Mouse (Mus musculus) forebrain, embryonic 16.5 days (tissue): ENCODE measurements around the gene Fgfrl1. TPM values are rescaled to one million over a fixed set of nuclear protein-coding genes. Genes with fewer than 3 reads are reported as not detected.
A peak's percentile ranks its signal among the peaks of the same experiment; 100 is the strongest.

Experiments
- ATAC-seq: fragments of 200-750 bp; cut with Nextera tagmentation; 2 replicates; pipeline ENCODE4 v1.8.0; 2017; ENCODE audit warnings: mild to moderate bottlenecking, moderate library complexity
- H3K27ac ChIP-seq: fragments of 300-500 bp; sonication (generic); 2 replicates; pipeline ENCODE4 v1.5.1; 2014; ENCODE audit warnings: low read length, control low read depth
- H3K27me3 ChIP-seq: fragments of 300-500 bp; sonication (generic); replicated peaks from 2 replicates; pipeline ENCODE4 v1.6.1; 2014; ENCODE audit warnings: low read length; ENCODE audit not compliant: control insufficient read depth, insufficient read depth
- H3K36me3 ChIP-seq: fragments of 300-500 bp; sonication (generic); 2 replicates; pipeline ENCODE4 v1.6.1; 2014; ENCODE audit not compliant: control insufficient read depth, insufficient read depth
- H3K4me1 ChIP-seq: fragments of 300-500 bp; sonication (generic); replicated peaks from 2 replicates; pipeline ENCODE4 v1.6.1; 2014; ENCODE audit warnings: low read length; ENCODE audit not compliant: control insufficient read depth, insufficient read depth
- H3K4me2 ChIP-seq: fragments of 300-500 bp; sonication (generic); 2 replicates; pipeline ENCODE4 v1.6.1; 2014; ENCODE audit warnings: mild to moderate bottlenecking, low read length, control low read depth
- H3K4me3 ChIP-seq: fragments of 300-500 bp; sonication (generic); replicated peaks from 2 replicates; pipeline ENCODE4 v1.5.1; 2014; ENCODE audit warnings: mild to moderate bottlenecking, low read length, control low read depth
- H3K9ac ChIP-seq: fragments of 300-500 bp; sonication (generic); replicated peaks from 2 replicates; pipeline ENCODE4 v1.6.1; 2014; ENCODE audit warnings: low read depth, low read length, control low read depth
- H3K9me3 ChIP-seq: fragments of 300-500 bp; sonication (generic); 2 replicates; pipeline ENCODE4 v1.6.1; 2016; ENCODE audit warnings: low read length; ENCODE audit not compliant: control insufficient read depth
- WGBS: fragments of 180-500 bp; shearing (Covaris S2); extraction: QIAGEN DNeasy Blood & Tissue Kit; methylation state at CpG from one replicate; pipeline ENCODE4 v1.1.7; 2014; 5-methylcytosine and 5-hydroxymethylcytosine counted together
- polyA plus RNA-seq: library from polyadenylated mRNA; unstranded; fragments of >200 nt; fragmentation: Nextera tagmentation; extraction: Ambion mirVana; gene quantifications from 2 replicates; pipeline ENCODE4 v1.2.1, GENCODE M21; 2015

Fgfrl1 gene
- polyA plus RNA-seq, 1 experiment from 2014 or later: 5.8 TPM

DNA sequence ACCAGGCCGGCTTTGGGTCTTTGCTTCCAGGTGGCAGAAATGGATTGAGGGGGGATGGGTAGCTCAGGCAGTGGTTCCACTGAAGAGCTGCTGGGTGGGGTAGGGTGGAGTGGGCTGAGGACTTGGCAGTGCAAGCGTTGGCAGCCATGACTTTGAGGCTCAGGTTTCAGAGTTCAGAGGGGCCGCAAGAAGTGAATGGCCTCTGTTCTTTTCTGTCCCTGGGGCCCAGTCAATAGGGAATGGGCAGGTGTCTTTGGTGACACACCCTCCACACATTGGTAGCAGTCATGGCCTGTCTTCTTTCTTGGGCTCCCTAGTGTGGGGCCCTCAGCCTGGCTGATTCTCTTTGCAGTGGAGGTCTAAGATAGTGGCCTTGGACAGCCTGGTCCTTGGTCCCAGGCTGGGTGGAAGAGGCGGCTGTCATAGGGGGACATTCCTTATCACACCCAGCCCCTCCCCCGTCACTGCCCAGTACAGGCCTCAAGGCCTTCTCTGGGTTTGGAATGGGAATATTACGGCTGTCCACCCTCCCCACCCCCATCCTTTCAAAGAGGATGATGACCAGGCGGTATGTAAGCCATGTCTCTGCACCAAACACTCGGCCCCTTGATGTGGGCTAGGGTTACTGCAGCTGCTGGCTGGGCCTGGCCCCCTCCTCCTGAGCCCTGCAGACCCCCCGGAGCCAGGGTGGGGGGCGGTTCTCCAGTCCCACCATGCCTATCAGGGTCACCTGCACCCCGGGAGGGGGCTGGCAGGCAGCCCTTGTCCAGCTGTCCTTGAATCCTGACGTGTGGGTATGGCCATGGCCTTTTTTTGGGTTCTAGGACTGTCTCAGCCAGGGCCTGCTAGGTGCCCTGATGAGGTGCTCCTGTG lies 11.8 kb downstream of the Fgfrl1 start:
- Histone ChIP-seq H3K4me2 (no peak overlapping the region), H3K27me3 (no peaks in the 10 kb centered on the region), H3K4me1 (no peaks in the 10 kb centered on the region), H3K4me3 (no peak overlapping the region), H3K9ac (no peak overlapping the region), H3K36me3 (no peaks in the 10 kb centered on the region), H3K27ac (no peak overlapping the region), H3K9me3 (no peaks in the 10 kb centered on the region)
- no peak for ATAC-seq
- 81% methylated on average over 12 of the region's 12 CpGs for WGBS

- 83% methylated on average over 2 of the region's 2 CpGs for WGBS
- no peak for ATAC-seq
These were observed 15.6 kb downstream of the Fgfrl1 start for GRCm38 (mm10) chr5:108707758-108708157.

DNA sequence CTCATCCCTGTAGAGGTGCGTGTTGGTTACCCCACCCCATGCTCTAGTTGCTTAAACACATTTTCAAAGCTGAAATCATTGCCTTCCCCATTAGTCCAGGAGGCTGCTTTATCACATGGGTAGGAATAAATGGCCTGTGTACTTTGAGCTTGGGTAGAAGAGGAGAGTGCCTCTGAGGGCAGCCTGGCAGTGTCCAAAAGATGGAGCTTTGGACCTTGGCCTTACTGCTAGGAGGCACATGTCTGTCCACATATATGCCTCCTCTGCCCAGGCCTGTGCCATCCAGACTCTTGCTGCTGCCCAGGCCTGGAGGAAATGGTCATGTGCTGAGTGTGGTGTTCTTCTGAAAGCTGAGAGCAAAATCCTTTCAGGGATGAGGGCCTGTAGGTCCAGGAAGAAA lies 16.2 kb downstream of the Fgfrl1 start:
- no peak overlapping the region for H3K27ac ChIP-seq
- no peaks in the 10 kb centered on the region for H3K4me1 ChIP-seq
- H3K36me3 ChIP-seq: no peaks in the 10 kb centered on the region
- WGBS: 85% methylated on average over 1 of the region's 1 CpGs
- no peak overlapping the region for H3K4me2 ChIP-seq
- no peak for ATAC-seq
- no peaks in the 10 kb centered on the region for H3K9me3 ChIP-seq
- no peak overlapping the region for H3K4me3 ChIP-seq
- H3K9ac ChIP-seq: no peak overlapping the region
- H3K27me3 ChIP-seq: no peaks in the 10 kb centered on the region

More at GRCm38 (mm10) chr5:108707758-108708157, 15.6 kb downstream of the Fgfrl1 start:
- Histone ChIP-seq H3K9me3 (no peaks in the 10 kb centered on the region), H3K27ac (no peak overlapping the region), H3K9ac (no peak overlapping the region), H3K27me3 (no peaks in the 10 kb centered on the region), H3K4me2 (no peak overlapping the region), H3K36me3 (no peaks in the 10 kb centered on the region), H3K4me3 (no peak overlapping the region), H3K4me1 (no peaks in the 10 kb centered on the region)

- Histone ChIP-seq H3K9ac (no peak overlapping the region), H3K4me2 (no peak overlapping the region), H3K36me3 (no peaks in the 10 kb centered on the region), H3K27me3 (no peaks in the 10 kb centered on the region), H3K4me3 (no peak overlapping the region), H3K27ac (no peak overlapping the region), H3K4me1 (peaks cover 3% of the 10 kb centered on the region; the same call in 1 of the 2 replicates), H3K9me3 (no peaks in the 10 kb centered on the region)
- WGBS: 72% methylated on average over 6 of the region's 6 CpGs
- ATAC-seq: no peak
These were observed 17.0 kb downstream of the Fgfrl1 start for GRCm38 (mm10) chr5:108708981-108709731.

DNA sequence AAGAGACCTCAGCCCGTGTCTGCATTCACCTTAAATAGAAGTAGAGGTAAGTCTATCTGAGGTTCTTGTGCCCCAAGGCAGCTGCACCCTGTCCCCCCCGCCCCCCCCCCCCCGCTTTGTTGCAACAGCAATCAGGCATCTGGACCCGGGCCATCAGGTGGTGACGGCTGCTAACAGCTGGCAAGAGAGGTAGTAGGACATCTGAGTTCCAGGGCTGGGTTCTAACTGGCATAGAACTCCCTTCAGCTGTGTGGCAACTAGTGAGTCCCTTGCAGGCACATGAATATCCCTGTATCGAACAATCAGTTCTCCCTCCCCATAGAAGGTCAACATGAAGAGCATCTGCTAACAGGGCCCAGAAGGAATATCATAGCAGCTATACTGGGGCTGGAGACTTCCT lies 19.8 kb downstream of the Fgfrl1 start:
- H3K27ac ChIP-seq: no peak overlapping the region
- H3K27me3 ChIP-seq: no peaks in the 10 kb centered on the region
- no peaks in the 10 kb centered on the region for H3K36me3 ChIP-seq
- H3K4me1 ChIP-seq: peaks cover 5% of the 10 kb centered on the region; the same call in 1 of the 2 replicates
- H3K4me3 ChIP-seq: no peak overlapping the region
- no peak overlapping the region for H3K4me2 ChIP-seq
- no peak for ATAC-seq
- 83% methylated on average over 6 of the region's 6 CpGs for WGBS
- H3K9me3 ChIP-seq: no peaks in the 10 kb centered on the region
- no peak overlapping the region for H3K9ac ChIP-seq

DNA sequence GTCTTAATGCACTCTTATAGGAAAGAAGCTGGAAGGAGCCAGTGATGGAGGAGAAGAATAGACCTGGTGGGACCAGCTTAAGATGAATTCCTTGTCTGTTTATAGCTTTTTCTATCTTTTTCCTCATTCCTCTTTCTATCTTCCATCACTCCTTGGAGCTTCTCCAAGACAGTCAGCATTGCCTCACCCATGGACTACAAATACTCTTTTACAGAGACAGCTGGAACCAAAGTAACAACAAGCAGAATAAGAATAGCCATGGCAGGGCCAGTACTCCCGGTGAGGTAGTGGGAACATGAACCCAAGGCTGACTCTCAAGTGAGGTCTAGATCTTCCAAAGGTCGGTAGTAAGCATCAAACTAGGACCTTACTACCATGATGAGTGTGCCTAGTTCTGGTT lies 20.9 kb downstream of the Fgfrl1 start:
- no peak overlapping the region for H3K27ac ChIP-seq
- H3K27me3 ChIP-seq: no peaks in the 10 kb centered on the region
- peaks cover 5% of the 10 kb centered on the region; the same call in 1 of the 2 replicates for H3K4me1 ChIP-seq
- WGBS: 90% methylated on average over 2 of the region's 2 CpGs
- no peak for ATAC-seq
- H3K4me2 ChIP-seq: no peak overlapping the region
- H3K36me3 ChIP-seq: no peaks in the 10 kb centered on the region
- no peak overlapping the region for H3K9ac ChIP-seq
- no peak overlapping the region for H3K4me3 ChIP-seq
- no peaks in the 10 kb centered on the region for H3K9me3 ChIP-seq

DNA sequence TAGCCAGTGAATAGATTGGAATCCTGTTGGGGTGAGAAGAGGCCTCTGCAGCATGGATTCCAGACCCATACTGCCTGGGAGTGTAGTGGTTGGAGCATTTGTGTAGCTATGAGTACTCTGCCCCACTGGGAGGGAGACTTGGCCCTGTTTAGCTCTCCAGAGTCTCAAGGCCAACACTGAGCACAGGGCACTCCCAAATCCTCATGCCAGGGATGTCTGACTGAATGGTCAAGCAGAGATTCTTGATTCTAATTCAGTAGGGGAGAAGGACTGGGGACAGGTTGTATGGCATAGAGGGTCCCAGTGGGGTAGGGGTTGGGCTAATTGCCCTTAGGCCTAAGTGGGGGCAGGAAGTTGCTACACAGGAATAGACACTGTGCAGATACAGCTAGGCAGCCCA lies 21.5 kb downstream of the Fgfrl1 start:
- H3K9ac ChIP-seq: no peak overlapping the region
- H3K4me3 ChIP-seq: no peak overlapping the region
- H3K36me3 ChIP-seq: no peaks in the 10 kb centered on the region
- no peaks in the 10 kb centered on the region for H3K9me3 ChIP-seq
- ATAC-seq: no peak
- no peak overlapping the region for H3K27ac ChIP-seq
- H3K27me3 ChIP-seq: no peaks in the 10 kb centered on the region
- peaks cover 5% of the 10 kb centered on the region; the same call in 1 of the 2 replicates for H3K4me1 ChIP-seq
- no peak overlapping the region for H3K4me2 ChIP-seq

GRCm38 (mm10) chr5:108714149-108714548 lies 22.0 kb downstream of the Fgfrl1 start:
- Histone ChIP-seq H3K9ac (no peak overlapping the region), H3K9me3 (no peaks in the 10 kb centered on the region), H3K27ac (no peak overlapping the region), H3K4me3 (no peak overlapping the region), H3K4me2 (no peak overlapping the region), H3K27me3 (no peaks in the 10 kb centered on the region), H3K36me3 (no peaks in the 10 kb centered on the region), H3K4me1 (peaks cover 5% of the 10 kb centered on the region; the same call in 1 of the 2 replicates)
- peak; percentile 84 for ATAC-seq
- 47% methylated on average over 6 of the region's 6 CpGs for WGBS

- Histone ChIP-seq H3K4me2 (no peak overlapping the region), H3K27ac (no peak overlapping the region), H3K4me1 (peaks cover 5% of the 10 kb centered on the region; the same call in 1 of the 2 replicates), H3K27me3 (no peaks in the 10 kb centered on the region), H3K4me3 (no peak overlapping the region), H3K9me3 (no peaks in the 10 kb centered on the region), H3K36me3 (no peaks in the 10 kb centered on the region), H3K9ac (no peak overlapping the region)
- no peak for ATAC-seq
- 100% methylated on average over 1 of the region's 1 CpGs for WGBS
These were observed 23.8 kb downstream of the Fgfrl1 start for GRCm38 (mm10) chr5:108715974-108716373.
